Mouse (Mus musculus) adrenal gland, postnatal 10 days (tissue): Measurements from ENCODE around the gene Wfdc21. TPM values are rescaled to one million over a fixed set of nuclear protein-coding genes. Genes with fewer than 3 reads are reported as not detected.
A peak's percentile ranks its signal among the peaks of the same experiment; 100 is the strongest.

Experiments used
- DNase-seq: peaks from one replicate; pipeline ENCODE4 v3.0.0; 2021; ENCODE audit warnings: mixed read lengths
- total RNA-seq, 2 experiments: library from RNA; stranded (reverse); gene quantifications; 2 replicates each; pipeline ENCODE4 v1.2.3; 2021

Gene Wfdc21
- total RNA-seq, 2 experiments from 2014 or later, result 1.1 to 3.2 TPM

DNA sequence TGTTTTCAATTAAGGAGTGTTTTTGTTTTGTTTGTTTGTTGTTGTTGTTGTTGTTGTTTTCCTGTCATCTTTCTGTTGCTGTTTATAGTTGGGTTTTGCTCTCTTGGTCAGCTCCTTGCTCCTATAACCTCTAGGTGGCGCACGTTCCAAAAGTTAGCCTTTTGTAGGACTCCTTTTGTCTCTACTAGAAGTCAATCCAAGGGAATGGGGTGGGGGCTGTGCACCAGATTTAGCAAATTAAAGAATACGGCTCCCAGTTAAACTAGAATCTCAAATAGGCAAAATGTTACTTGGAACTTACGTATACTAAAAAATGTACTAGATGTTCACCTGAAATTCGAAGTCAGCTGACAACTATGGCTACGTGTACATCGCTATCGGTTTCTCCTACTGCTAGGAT is 55.4 kb downstream of the Wfdc21 start:
- peak; percentile 44 for DNase-seq

Other genes with a start within 250 kb of the Wfdc21 start
- not detected for gene Heatr9, start 224.8 kb upstream of the Wfdc21 start, total RNA-seq
- 1 to 10 TPM; 7.9 to 8.8 TPM for gene Ccl5, start 216.4 kb upstream of the Wfdc21 start, total RNA-seq
- gene Ccl9, start 168.3 kb upstream of the Wfdc21 start, total RNA-seq, result 10 to 100 TPM in 1 of 2 experiments, 1 to 10 TPM in 1; 8.6 to 12.2 TPM
- 10 to 100 TPM in 1 of 2 experiments, 1 to 10 TPM in 1; 6.6 to 12.9 TPM for gene Ccl6, start 153.9 kb upstream of the Wfdc21 start, total RNA-seq
- not detected for gene Rpl9-ps1, start 101.3 kb upstream of the Wfdc21 start, total RNA-seq
- gene Ccl3, start 97.6 kb upstream of the Wfdc21 start, total RNA-seq, result under 1 TPM in 1 of 2 experiments, not detected in 1; 0.36 TPM
- not detected for gene Ccl4, start 84.4 kb upstream of the Wfdc21 start, total RNA-seq
- gene Wfdc17, start 42.9 kb upstream of the Wfdc21 start, total RNA-seq, result 1 to 10 TPM; 1.5 to 2.4 TPM
- not detected for gene Wfdc18, start 37.9 kb upstream of the Wfdc21 start, total RNA-seq
- gene Heatr6, start 6.8 kb downstream of the Wfdc21 start, total RNA-seq, result 10 to 100 TPM; 10.1 to 14.4 TPM
- 1 to 10 TPM; 1.5 to 2.7 TPM for gene Hnf1b, start 103.1 kb downstream of the Wfdc21 start, total RNA-seq
- 10 to 100 TPM; 18.3 to 18.6 TPM for gene Ddx52, start 195.1 kb downstream of the Wfdc21 start, total RNA-seq
- gene Synrg, start 217.5 kb downstream of the Wfdc21 start, total RNA-seq, result 10 to 100 TPM; 31.3 to 36.1 TPM